Mouse (Mus musculus) adrenal gland, postnatal 14 days (tissue): Measurements from ENCODE around the gene Ccdc162. TPM values are rescaled to one million over a fixed set of nuclear protein-coding genes. Genes with fewer than 3 reads are reported as not detected.
"Not testable (repeated sequence)": the region's sequence is repeated elsewhere in the genome, so short reads cannot be mapped to it uniquely, and the experiment has no call there.

ENCODE experiments used
- DNase-seq: peaks from one replicate; pipeline ENCODE4 v3.0.0; 2021; ENCODE audit warnings: mixed read lengths
- total RNA-seq: library from RNA; stranded (reverse); gene quantifications from 2 replicates; pipeline ENCODE4 v1.2.3, GENCODE M21; 2021

Ccdc162 gene
- total RNA-seq, 1 experiment from 2014 or later: 0.82 TPM

DNA sequence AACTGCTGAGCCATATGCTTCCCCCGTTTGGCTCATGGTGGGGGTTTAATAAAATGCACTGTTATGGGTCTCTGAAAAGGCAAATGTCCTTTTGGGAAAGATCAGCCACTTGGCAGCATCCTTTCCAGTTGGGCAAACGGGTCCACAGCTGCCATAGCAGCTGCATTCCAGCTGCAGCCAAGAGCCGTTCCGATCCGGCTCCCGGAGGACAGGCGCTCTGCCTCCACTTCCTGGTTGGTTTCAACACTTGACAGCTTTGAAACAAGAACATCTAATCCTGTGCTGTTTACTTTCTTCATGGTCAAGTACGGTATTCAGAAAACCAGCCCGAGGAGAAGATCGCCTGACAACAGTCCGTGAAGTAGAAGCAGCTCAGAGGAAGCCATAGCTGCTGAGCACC is 19.4 kb downstream of the Ccdc162 start:
- DNase-seq: peak; percentile 52

DNA sequence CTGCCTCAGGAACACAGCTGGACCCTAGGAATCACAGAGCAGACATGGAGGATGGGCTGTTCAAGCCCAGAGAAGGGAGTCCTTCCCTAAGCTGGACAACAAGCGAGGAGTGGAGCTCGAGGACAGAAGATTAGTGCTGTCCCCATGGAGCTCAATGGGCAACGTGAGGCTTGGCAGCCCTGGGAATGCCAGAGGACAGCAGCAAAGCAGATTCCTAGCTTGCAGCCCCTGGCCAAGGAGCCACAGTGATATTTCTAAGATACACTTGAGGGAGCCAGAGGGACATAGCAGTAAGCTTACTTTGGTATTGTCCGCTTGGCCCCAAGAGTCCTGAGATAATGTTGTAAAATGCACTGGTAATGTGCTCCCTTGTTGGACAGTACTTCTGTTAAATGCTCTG is 25.5 kb downstream of the Ccdc162 start:
- no peak for DNase-seq

DNA sequence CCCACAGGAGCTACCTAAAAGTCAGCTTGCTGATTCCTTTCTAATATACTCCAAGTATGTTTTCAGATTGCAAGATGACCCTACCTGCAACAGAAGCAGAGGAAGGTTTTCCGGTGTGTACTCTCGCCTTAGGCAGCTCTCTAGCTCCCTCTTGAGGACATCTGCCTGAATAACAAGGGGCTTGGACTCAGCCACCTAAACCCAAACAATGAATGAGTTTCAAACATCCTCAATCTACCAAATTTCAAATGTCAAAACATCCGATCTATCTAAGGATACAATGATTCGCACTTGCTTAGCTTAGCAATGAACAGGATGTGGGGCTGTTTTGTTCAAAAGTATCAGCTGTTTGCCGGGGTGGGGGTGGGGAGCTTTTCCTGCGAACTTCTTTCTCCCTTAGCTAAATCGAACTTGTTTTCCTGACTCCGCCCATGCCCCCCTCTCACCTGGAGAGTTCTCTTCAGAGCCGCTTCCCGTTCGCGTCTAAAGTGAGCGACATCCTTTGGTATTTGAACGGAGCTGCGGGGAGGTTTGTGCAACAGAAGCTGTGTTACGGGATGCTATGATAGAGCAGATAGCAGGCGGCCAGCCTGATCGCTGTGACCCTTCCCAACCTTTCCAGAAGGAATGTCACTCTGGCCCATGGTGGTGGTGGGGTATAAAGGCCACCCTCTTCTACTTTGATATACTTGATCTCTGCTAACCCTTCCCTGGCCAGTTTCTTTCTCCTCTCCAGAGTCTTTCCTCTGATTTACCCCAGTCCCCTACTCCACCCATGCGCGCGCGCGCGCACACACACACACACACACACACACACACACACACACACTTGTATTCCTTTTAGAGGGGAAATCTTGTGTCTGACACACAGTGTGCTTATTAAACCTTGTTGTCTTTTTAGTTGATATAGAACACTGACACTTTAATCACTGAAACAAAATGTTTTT is 26.2 kb downstream of the Ccdc162 start:
- peak; percentile 73 for DNase-seq

DNA sequence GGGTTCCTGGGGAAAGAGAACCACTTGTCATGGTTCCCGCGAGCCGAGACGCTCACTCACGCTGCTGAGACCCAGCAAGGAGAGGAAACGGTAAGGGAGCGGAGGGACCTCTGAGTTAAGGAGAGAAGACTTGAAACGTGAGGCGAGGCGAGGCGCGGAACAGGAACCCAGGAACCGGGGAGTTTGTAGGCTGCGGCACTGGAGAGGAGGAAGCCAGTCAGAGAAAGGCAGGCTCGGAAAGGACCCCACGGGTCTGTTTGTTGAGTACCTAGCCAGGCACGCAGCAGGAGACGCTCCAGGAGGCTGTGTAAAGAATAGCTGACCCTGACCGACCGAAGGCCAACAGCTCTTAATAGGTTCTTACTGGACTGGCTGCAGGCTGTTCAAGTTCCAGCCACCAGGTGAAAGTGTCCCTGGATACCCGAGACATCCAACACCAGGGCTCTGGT is 31.9 kb downstream of the Ccdc162 start:
- DNase-seq: peak; percentile 25

DNA sequence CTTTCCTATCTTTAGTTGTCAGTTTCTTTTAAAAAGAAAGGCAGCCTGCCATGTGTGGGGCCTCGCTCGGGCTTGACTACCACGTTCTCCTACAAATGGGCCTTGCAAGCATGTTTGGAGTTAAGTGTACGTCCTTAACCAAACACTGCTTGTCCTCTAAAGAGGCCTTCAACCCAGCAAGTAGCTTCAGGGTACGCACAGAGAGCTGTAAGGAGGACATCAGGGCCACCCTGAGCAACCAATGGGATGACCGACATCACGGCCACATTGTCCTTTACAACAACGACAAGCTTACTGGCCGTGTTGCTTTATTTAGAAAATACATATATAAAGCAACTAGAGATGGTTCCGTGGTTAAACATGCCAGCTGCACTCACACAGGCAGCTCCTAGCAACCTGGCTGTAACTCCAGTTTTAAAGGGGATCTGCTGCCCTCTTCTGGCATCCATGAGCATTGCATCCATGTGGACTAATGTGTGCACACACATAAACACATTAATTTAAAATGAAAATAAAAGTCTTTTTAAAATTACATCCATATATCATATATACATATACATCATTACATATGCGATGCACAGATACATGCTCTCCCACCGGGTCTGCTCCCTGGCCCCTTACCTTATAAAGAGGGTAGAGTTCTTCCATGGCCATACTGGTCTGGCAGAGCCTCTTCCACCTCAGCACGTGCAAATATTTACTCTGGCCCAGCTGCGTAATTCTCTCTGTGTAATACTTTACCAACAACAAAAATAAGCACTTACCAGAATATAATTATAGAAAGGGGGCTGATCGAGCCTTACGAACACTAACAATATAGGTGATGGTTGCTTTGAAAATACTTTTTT is 33.7 kb downstream of the Ccdc162 start:
- peak; percentile 90 for DNase-seq

DNA sequence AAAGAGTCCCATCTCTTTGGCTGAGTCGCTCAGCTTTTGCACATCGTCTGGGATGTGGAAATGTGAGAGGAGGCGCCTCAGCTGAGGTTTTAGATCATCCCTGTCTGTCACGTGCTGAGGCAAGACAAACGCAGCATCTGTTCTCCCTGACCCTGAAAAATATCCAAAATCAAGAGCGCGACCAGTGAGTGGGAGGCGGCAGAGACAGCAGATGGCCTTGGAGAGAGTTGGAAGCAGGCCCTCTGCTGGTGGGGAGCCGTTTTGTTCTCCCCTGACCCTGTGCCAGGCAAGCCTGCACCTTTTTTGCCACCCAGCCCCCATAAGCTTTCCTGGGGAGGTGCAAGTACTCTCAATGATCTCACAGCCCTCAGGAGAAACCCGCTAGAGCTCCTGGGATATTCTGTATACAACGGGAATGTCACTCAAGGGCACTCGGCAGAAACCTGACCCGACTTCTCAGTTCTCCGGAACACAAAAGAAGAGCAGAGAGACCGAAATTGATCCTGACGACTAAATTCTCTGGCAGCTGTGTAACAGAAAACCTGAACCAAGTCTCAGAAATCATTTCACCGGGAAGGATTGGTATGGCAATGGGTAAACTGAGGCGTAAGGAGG is 37.6 kb downstream of the Ccdc162 start:
- peak; percentile 89 for DNase-seq

DNA sequence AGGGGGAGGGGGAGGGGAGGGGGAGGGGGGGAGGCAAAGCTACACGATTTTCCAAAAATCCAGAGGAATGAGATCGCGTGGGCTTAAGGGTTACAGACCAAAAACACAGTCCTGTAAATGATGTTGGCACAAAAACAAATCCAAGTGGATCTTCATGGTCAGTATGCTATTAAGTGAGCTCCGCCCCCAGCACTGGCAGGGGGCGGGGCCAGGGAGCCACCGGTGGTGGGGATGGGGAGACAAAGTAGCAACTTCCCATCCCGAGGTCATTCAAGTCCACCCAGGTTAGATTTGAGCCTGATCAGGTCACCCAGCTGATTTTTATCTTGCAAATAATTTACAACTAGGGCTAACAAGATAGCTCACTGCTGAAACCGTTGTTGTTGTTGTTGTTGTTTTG is 39.0 kb downstream of the Ccdc162 start:
- DNase-seq: peak; percentile 28

DNA sequence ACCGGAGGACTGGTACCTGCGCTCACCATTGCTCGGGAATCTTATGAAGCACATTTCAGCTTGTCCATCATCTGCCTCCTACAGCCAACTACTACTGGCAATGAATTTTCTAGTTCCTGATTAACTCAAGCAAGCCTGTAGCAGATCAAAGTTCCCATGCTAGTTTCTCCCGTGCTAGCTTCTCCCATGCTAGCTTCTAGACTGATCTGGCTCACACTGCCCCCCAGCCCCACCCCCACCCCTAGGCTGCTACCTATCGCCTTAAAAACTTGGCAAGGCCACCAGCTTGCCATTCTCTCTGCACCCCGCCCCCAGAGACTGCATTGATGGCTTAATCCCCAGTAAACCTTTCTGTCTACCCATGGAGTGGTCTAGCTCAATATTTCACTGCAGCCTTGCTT is 39.8 kb downstream of the Ccdc162 start:
- no peak for DNase-seq

DNA sequence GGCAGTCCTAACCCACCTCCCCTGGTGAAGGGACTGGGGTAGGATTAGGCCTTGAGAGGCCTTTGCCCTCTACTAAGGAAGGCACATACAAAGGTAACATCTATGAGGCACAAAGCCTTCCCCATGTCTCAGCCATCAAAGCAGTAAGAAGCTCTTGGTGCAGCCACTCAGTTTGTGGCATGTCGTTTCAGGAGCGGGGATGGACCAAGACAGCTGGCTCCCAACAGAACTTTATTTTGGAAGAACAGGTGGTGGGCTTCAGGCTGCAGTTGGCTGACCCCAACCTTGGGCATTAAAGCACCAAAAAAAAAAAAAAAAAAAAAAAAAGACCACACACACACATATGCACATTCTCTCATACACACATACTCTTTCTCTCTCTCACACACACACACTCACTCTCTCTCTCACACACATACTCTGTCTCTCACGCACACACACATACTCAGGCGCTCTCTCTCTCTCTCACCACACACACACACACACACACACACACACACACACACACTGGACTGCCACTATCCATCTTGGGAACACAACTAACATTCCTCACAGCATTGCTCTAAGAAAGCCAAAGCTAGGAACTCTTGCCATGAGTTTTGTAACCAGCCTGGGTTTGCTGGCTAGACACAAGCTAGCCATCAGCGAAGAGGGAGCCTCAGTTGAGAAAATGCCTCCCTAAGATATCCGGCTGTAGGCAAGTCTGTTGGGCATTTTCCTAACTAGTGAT is 40.4 kb downstream of the Ccdc162 start:
- no peak for DNase-seq

DNA sequence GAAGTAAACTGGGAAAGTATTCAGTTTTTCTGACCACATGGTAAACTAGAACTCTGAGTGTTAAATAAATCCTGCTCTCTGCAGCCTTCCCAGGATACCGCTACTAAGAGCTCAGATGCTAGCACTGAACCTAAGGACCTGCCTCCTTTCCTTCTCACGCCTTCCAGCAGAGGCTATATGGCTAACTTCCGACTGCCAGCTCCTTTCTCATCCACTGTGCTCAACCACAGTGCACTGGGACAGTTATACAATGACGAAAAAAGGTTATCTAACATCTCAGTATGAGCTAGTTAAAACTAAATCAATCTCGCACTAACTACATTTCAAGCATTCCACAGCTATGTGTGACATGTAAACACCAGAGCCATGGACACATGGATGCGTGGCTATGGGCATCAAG is 41.2 kb downstream of the Ccdc162 start:
- no peak for DNase-seq

DNA sequence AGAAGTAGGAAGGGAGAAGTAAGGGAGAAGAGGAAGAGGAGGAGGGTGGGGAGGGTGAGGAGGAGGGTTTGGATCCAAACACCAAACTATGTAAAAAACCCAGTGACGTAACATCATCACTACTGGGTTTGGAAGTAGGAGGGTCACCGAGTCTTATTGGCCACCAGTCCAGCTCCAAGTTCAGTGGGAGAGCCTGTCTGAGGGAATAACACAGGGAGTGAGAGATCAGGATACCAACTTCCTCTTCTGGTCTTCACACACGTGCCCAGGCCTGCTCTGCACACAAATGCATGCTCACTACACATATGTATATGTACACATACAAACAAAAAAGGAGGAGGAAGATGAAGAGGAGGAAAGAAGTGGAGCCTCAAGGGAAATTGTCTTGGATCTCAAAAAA is 42.1 kb downstream of the Ccdc162 start:
- DNase-seq: no peak

DNA sequence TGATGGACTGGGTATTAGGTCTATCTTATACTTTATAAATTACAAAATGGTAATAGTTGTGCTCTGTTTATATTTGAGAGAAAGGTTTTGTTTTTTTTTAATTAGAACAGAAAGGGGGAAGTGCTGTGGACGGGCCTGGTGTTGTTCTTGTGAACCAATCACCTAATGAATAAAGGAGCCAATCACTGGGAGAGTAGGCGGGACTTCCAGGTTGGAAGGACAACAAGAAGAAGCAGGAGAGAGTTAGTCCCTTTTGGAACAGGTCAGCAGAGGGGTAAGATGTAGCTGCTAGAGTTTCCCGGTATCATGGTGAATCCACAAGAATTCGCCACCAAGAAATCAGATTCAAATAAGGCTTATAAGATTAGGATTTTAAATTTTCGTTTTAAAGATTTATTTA is 46.2 kb downstream of the Ccdc162 start:
- no peak for DNase-seq

DNA sequence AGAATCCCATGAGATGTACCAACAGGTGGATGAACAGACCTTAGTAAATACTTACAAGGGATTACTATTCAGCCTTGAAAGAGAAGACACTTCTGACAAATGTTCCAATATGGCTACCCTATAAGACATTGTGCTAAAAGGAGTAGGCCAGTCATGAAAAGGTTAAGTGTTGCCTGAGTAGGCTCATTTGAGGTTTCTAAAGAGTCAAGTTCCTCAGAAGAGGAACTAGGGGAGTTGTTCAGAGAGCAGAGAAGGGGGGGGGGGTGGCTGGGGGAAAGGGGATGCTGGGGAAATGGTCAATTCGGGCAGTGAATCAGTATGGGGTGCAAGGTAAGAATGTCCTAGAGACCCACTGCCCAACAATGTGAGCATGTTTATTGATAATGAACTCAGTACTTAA is 50.9 kb downstream of the Ccdc162 start:
- DNase-seq: no peak

DNA sequence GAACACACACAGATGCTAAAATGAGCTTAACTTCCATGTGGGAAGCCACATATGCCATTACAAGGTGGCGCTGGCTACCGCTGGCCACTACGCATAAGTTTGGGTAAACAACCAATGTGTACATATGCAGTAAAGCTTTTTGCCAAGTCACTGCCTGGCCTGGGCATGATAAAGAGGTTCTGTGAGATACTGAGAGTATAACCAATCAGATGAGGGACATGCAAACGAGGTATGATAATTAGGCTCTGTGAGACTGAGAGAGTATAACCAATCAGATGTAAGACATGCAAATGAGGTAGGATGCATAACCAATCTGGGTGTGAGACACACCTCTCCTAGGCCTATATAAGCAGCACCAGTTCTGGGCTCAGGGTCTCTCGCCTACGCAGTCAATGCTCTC is 56.8 kb downstream of the Ccdc162 start:
- DNase-seq: not testable (repeated sequence)

DNA sequence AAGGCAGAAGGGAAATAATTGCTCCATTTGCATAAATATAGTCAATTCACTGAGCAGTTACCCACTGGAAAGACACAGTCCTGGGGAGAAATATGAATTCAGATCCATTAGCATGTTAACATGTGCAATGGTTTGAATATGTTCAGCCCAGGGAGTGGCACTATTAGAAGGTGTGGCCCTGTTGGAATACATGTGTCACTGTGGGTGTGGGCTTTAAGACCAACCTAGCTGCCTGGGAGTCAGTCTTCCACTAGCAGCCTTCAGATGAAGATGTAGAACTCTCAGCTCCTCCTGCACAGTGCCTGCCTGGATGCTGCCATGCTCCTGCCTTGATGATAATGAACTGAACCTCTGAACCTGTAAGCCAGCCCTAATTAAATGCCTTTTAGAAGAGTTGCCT is 60.8 kb downstream of the Ccdc162 start:
- DNase-seq: not testable (repeated sequence)

DNA sequence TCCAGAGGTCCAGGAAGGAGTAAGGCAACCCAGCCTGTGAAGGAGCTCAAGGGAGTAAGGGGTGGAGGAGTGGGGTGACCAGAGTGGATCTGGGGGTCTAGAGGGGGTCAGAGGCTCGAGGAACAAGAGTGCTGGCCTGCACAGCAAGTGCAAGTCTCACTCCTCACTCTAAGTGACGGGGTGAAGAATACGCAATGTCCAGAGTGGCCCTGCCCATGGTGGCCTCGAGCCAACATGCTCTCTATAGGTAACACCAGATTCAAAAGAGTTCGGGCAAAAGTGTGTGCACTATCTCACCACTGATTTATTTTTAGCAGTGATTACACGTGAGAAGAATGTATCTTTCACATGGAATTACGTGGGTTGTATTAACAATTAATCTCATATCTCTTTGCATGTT is 63.4 kb downstream of the Ccdc162 start:
- no peak for DNase-seq

DNA sequence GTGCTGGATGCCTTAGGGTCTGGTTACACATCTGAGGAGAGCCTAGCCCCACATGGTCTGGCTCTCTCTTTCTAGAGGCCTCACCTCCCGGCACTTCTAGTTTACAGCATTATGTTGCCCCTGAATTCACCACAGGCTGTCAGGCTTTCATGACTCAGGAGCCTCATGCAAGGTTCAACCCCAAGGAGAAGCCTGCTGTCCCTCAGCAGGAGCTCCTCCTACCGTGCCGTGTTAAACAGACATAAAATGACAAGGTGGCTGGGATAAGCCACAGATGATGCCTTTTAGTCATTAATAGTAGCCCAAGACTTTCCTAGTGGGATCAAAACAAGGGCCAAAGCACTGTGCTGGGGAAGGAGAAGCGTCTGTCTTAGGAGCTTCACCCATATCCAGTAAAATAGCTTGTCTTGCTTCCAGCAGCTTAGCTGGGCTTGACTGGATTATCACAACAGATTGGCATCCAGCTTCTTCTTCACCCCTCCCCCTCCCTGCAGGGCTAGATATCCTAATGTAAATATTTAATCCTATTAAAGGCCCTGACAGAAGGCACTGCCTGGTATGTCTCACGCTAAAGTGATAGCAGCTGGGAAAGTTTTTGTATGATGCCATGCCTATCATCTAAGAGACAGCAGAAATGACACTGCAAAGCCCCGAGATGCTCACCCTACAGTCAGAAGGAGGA is 64.2 kb downstream of the Ccdc162 start:
- DNase-seq: no peak

DNA sequence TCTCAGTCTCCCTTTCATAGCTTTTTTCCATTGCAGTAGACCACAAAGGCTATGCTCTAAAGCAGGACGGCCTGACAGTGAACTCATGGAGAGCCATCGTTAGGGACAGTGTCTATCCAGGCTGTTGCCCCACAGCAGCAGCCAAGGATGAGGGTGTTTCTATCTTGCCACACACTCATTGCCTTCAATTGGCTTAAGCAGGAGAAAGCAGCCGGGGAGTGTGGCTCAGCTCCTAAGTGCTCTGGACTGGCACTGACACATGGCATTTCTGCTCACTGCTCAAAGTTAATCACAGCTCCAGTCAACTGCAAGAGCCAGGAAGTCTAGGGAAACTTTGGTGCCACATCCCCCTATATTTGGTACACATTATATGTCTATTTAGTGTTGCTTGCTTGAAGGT is 64.9 kb downstream of the Ccdc162 start:
- DNase-seq: no peak

DNA sequence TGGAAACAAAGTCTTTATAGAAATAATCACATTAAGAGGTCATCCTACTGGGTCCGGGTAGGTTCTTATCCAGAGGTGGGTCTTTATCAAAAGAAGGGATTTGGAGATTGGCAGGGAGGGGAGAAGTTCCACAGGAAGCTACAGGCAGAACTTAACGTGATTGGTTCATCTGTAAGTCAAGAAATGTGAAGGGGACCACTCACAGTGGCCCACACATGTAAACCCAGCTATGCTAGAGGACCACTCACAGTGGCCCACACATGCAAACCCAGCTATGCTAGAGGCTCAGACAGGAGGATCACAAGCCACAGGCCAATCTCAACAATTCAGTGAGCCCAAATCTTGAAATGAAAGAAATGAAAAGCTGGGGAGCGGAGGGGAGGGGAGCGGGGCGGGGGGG is 67.2 kb downstream of the Ccdc162 start:
- DNase-seq: no peak

DNA sequence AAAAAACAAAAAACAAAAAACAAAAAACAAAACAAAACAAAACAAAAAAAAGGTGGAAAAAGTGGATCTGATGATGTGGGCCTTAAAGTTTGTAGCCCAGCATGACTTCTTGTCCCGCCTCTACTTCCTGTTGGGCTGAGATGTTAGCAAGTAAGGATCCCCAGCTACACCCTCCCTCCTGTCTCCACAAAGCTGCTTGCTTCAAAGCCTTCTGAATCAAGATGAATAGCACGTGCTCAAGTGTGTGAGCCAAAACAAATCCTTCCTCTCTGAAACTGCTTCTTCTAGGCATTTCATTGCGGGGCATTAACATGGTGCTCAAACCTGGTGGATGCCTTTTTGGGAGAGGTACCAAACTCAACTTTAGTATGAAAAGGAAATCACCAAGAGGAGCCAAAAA is 77.7 kb downstream of the Ccdc162 start:
- no peak for DNase-seq

DNA sequence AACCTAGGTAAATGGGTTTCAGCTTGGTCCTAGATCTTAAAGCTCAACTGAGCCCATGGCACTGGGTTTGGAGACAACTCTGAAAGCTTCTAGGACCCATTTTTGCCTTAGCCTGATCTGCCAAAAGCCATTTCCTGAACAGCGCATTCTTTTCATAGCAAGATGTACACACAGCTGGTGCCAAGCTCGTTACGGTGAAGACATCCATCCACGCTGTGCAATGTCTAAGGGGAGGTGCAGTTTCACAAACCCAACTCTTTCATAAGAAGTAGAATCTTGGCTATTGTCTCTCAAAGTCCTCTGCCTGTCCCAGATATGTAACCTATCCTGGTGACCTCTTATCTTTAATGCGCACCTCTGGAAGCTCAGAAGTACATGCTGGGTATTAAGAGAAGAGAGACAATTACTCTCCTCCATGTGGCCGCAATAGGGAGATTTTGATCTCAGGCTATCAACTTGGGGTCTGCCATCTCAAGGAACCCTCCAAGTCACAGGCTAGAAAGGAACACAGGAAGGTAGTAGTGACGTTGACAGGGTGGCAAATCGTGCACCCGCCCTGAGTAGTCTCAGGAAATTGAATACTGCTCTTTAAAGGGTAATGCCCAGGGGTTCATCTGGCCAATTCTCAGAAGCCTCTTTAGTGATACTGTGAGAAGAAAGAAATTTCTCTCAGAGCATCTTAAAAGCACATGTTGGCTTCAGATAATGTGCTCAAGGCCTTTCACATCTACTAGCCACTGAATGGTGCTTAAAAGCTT is 81.0 kb downstream of the Ccdc162 start:
- no peak for DNase-seq
